Mouse (Mus musculus): ENCODE data around the gene Armc9.
A peak's percentile ranks its signal among the peaks of the same experiment; 100 is the strongest.

Armc9 gene

GRCm38 (mm10) chr1:86154133-86154823 is at the start of gene Armc9:
Armc9 (plus strand) TSS chr1:86154780.
- DNase-seq (ENCODE audit: inconsistent age in 2 of 2, low spot score in 1 of 2) = peak; percentile 96 to 97

DNA sequence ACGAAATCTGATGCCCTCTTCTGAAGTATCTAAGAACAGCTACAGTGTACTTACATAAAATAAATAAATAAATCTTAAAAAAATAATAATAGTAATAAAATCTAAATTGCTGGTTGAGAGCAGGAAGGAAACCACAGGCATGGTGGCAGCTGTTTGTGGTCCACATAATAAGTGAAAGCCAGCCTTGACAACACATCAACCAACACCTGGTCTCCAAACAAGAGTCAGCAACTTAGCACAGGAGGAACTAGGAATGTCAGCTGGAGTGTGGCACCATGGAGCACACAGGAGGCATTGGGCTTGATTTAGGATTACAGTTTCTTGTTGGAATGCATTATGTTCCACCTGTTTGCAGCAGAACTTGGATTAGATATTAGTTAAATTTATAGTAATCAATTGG is 49.5 kb upstream of the Armc9 start:
- no peak for DNase-seq (ENCODE audit: inconsistent age in 2 of 2, low spot score in 1 of 2)

DNA sequence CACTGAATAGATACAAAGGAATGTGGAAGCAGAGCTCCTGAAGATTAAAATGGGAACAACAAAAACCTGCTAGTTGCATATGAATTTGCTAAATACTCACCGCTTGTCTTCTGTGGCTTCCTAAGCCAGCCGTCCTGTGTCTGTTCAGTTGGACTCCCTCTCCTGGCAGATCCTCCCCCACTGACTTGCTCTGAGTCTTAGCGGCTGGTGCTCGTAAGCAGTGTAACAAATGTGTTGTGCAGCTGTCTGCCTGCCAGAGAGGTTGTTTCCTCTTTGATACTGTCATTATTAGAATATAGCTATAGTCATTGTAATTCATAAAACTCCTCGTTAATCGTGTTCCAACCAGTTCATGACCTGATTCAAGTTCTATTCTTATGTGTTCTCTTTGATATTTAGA is 42.8 kb upstream of the Armc9 start, which contains the start of gene Htr2b:
TSS of gene Htr2b (minus strand) at position 192 of the 400 bp plus-strand sequence.
- peak; percentile 20 to 43 for DNase-seq (ENCODE audit: inconsistent age in 2 of 2, low spot score in 1 of 2)

DNA sequence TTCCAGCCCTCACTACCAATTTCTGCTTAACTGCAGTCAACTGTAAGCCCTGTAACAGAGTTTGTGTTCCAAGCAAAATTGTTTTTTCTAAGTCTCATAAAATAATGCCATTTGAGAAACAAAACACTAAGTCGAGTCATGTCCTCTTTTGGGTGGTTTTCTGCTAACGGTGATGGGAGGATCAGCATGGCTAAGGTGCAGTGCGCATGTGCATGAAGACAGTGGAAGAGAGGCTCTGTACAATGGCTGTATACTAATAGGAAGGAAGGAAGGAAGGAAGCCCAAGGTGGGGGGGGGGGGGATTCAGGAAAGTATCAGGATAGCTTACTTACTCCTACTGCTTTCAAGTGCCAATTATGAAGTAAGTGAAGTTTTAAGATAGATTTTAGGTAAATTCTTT is 40.4 kb upstream of the Armc9 start:
- no peak for DNase-seq (ENCODE audit: inconsistent age in 2 of 2, low spot score in 1 of 2)

DNA sequence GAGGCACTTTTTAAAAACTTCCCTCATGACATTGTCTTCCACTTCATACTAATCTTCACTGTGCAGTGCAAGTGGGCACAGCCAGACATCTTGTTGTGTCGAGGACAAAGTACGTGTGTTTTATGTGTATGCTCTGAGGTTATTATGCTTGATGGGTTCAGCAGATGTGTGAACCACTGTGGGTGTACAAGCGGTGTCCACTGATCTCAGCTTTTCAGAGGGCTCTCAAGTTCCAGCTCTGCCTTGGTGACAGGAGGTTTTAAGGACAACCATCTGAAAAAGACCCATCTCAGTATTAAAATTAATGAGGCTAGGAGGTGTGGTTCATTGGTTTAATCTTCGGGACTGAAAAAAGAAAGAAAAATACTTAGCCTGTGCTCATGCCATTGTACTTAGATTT is 35.0 kb upstream of the Armc9 start:
- no peak for DNase-seq (ENCODE audit: inconsistent age in 2 of 2, low spot score in 1 of 2)

GRCm38 (mm10) chr1:86126036-86126435 is 28.5 kb upstream of the Armc9 start:
- DNase-seq (ENCODE audit: inconsistent age in 2 of 2, low spot score in 1 of 2) = peak; percentile 35 to 52

DNA sequence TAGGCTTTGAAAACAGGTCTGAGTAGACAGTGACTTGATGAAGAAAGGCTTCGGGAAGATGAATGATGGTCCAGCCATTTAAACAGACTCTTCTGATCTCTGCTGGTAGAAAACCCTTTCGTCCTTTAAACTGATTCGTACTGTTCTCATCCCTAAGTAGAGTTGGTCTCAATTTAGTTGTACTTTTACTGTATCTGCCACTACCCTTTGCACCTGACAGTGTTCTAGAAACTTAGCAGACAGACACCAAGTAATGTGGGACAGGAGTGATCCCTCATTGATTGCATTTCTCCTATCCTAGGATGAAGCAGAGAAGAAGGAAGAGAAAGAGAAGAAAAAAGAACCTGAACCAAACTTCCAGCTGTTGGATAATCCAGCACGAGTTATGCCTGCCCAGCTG is 21.2 kb upstream of the Armc9 start, which contains the start of gene Gm21972:
TSS of gene Gm21972 (plus strand) at position 301 of the 400 bp plus-strand sequence.
- DNase-seq (ENCODE audit: inconsistent age in 2 of 2, low spot score in 1 of 2) = no peak

- no peak for DNase-seq (ENCODE audit: inconsistent age in 2 of 2, low spot score in 1 of 2)
Observed at GRCm38 (mm10) chr1:86135315-86135714, 19.3 kb upstream of the Armc9 start.

DNA sequence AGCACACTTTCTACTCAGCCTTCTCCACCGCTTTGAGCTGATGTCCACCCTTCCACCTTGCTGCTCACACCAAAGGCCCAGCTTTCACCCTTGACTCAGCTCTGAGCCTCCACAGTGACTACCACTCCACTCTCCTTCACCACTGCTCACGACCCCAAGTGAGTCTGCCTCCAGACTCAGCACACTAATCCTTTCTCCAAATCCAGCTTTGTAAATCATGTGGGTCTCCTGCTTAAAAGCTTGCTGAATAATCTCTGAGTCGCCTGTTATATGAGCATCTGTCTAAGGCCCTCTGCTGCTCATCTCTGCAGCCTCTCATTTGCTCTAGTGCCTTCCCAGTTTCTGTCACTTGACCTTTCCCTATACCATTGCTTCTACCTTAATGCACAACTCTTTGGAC is 13.5 kb upstream of the Armc9 start:
- DNase-seq (ENCODE audit: inconsistent age in 2 of 2, low spot score in 1 of 2) = no peak

DNA sequence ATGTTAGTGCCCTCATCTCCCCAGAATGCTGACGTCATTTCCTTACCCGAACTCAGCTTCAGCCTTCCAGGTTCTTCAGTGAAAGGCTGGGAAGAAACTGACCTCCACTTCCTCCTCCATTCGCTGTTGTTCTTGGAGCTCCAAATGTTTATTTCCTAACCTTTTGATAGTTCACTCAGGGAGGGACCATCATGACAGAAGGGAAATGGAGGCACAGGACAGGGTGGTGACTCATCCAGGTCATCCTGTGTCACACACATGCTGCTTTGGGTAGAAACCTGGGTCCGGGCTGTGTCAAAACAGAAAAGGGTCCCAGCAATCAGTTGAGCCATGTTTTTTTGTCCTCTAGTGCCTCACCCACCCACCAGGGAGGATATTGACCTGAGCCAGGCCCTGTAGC is 11.4 kb upstream of the Armc9 start:
- no peak for DNase-seq (ENCODE audit: inconsistent age in 2 of 2, low spot score in 1 of 2)

DNA sequence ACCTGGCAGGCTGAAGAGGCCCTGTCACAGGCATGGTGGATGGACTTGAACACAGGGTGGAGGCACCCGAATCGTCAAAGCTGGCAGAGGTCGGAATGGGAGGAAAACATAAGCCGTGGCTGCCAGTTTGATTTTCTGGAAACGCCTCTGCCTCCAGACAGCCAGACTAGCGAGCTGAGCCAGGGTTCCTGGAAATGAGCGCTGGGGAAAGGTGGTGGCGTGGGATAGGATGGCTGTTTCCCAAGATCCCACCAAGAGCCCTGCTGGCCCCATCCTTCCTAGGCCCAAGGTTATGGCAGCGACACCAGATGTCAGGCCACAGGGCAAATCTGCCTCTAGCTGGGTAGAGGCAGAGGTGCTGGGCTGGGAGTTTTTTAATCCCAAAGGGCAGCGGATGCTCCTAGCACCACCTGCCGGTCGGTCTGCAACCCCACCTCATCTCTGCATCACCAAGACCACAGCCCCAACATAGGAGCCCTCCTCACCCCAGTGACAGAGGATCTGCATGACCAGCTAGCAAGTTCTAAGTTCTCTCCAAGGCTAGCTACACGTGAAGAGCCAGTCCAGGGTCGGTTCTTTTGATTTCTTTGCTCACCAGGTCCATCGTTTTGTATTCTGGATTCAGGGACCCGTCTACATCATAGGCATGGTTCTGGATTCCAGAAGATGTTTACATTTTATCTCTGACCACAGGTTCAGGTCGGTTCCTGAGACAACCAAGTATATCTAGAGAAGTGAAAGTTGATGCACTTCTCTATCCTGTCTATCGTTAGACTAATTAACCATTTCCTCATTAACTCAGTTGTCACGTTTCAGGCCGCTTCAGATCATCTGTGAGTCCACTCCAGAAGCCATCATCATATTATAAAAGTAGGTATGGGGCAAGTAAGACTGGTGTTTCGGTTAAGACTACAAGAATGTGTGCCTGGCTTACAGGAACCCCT is 10.3 kb upstream of the Armc9 start:
- no peak for DNase-seq (ENCODE audit: inconsistent age in 2 of 2, low spot score in 1 of 2)

GRCm38 (mm10) chr1:86146293-86146692 is 8.3 kb upstream of the Armc9 start:
- DNase-seq (ENCODE audit: inconsistent age in 2 of 2, low spot score in 1 of 2) = no peak

- peak; percentile 76 to 84 for DNase-seq (ENCODE audit: inconsistent age in 2 of 2, low spot score in 1 of 2)
Observed at GRCm38 (mm10) chr1:86147557-86147956, 7.0 kb upstream of the Armc9 start.

GRCm38 (mm10) chr1:86148161-86148560 is 6.4 kb upstream of the Armc9 start:
- no peak for DNase-seq (ENCODE audit: inconsistent age in 2 of 2, low spot score in 1 of 2)

DNA sequence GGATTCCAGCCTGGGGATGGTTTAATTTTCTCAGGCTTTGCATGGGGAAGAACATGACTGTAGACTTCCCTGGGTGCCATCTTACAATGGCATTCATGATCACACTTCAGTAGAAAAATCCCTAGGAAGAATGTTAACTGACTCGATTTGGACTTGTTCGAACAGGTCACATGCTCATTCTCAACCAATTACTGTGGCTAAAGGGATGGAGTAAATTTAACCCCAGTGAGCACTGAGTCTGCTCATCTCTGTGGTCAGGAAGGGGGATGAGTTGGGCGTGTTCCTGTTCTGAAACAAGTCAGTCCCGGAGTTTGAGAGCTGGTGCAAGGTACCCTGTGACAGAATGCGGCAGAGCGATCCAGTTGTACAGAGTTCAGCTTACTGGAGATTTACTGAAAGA is 3.7 kb upstream of the Armc9 start:
- DNase-seq (ENCODE audit: inconsistent age in 2 of 2, low spot score in 1 of 2) = no peak

DNA sequence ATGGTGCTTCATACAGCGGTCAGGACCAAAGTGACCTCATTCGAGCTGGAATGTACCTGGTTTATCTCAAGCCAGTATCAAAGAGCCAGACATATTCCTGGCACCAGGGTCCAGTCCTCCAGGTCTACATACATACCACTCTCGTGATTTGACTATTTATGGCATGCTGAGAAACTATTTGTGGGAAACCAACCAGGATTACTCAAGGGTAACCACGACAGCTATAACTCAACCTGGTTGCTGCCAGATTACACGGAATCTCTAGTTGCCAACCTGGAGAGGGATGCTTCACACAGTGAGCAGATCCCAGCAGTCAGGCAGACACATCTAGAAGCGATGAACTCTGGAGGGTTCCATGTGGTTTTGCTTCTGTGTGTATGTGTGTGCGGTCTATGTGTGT is 3.2 kb upstream of the Armc9 start:
- no peak for DNase-seq (ENCODE audit: inconsistent age in 2 of 2, low spot score in 1 of 2)

- peak in 1 of 2 experiments; percentile 44 for DNase-seq (ENCODE audit: inconsistent age in 2 of 2, low spot score in 1 of 2)
Observed at GRCm38 (mm10) chr1:86152618-86153017, 2.0 kb upstream of the Armc9 start.

- no peak for DNase-seq (ENCODE audit: inconsistent age in 2 of 2, low spot score in 1 of 2)
Observed at GRCm38 (mm10) chr1:86154824-86155164, 214 bp downstream of the Armc9 start.

DNA sequence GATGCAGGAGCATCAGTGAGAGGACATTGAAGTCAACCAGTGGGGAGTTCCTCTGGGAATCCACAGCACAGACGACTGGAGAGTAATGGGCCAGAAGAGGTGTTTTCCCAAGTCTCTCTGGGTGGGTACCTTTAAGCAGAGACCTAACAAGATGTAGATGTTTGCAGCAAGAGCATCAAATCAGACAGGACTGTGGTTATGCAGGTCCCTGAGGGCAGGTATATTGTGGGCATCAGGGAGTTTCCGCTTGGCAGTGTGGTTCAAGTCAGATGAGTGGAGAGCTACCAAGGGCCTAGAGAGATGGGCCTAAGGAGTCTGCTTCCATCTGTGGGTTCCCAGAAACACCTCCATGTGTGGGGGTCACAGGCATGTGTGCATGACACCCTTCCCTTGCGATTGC is 1.5 kb downstream of the Armc9 start:
- no peak for DNase-seq (ENCODE audit: inconsistent age in 2 of 2, low spot score in 1 of 2)

DNA sequence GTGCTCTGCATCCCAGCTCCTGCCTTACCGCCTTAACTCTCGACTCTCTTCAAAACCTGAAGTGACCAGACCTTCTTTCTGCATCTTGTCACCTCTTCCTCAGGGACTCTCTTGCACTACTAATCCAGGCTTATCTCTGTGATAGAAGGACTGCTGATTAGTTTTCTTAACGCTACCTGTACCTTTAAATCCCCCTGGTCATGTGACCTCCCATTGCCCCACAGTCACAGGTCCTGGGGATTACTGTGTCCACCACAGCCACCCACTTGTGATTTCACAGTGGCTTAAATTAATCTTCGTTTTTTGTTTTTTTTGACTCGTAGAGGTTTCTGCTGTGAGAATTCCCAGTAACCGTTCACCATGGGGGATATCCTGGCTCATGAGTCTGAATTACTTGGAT is 2.0 kb downstream of the Armc9 start:
- DNase-seq (ENCODE audit: inconsistent age in 2 of 2, low spot score in 1 of 2) = no peak

DNA sequence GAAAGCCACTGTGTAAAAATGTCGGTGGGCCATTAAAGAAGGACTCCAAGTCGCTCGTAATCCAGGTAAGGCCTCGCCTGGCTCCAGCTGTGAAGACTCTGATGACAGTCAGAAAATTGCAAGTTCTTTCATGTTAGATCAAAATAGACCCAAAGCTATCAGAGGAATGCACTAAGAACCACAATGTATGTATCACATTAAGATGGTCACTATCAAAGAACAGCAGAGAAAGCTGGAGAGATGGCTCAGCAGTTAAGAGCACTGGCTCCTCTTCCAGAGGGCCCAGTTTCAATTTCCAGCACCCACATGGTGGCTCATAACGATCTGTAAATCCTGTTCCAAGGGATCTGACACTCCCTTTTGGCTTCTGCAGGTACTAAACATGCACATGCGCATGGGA is 5.5 kb downstream of the Armc9 start:
- DNase-seq (ENCODE audit: inconsistent age in 2 of 2, low spot score in 1 of 2) = no peak

GRCm38 (mm10) chr1:86160479-86160878 is 5.9 kb downstream of the Armc9 start:
- no peak for DNase-seq (ENCODE audit: inconsistent age in 2 of 2, low spot score in 1 of 2)
